Mouse (Mus musculus): ENCODE data around the gene Bicc1. TPM values are rescaled to one million over a fixed set of nuclear protein-coding genes. Genes with fewer than 3 reads are reported as not detected.

Gene Bicc1
- polyA plus RNA-seq, 1 experiment from 2014 or later, result 4.5 TPM

DNA sequence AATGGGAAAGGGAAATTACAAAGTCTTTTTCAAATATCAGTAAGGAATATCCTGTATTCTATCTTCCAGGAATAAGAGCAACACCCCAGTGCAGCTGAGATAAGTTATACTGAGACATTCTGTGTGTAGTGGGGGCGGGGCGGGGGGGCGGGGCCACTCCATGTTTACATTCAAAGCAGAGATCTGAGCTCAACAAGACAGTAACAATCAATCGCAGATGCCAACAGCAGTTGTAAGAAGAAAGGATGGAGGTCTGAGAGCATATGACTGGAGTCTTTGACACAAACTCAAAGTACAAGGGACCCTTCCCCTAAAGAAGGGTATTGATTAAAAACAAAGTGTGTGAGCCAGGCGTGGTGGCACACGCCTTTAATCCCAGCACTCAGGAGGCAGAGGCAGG lies 54.7 kb downstream of the Bicc1 start:
- H3K9me3 ChIP-seq (replicated peaks), result no peaks in the 10 kb centered on the region
- H3K36me3 ChIP-seq, result no peaks in the 10 kb centered on the region
- no peak for DNase-seq (ENCODE audit: low spot score)
- no peak overlapping the region for H3K4me3 ChIP-seq
- WGBS, result 68% methylated on average over 6 of the region's 6 CpGs
- no peak overlapping the region for H3K27ac ChIP-seq
- H3K4me1 ChIP-seq, result no peaks in the 10 kb centered on the region; the same call in 1 of the 2 replicates
- H3K27me3 ChIP-seq (ENCODE audit: low read depth, poor library complexity, severe bottlenecking), result no peaks in the 10 kb centered on the region

DNA sequence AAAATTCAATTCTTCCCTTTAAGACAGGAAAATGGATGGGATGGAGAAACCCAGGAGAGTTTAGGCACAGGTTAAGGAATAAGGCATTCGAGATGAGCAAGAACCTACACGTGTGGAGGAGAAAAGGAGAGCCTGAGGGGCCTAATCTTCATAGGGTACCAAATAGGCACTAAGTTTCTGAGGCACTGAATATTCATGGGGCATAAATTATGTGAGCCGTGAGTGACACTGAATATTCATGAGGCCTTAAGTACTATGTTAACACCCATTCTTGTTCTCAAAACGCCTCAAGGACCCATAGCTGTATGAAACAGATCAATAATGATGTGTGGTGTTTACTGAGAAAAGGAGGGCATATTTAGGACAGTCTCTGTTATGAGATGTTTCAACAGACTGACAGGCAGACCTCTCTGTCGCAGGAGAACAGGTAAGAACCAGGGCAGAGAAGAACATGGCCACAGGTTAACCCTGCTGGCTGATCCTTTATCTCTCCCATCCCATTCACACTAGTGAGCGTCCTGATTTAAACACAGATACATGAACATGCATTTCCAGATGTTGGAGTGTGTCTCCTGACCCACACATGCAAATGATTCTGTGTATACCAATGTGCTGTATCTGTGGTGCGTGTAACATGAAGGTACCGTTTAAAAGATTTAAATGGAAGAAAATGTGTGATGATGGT lies 58.5 kb downstream of the Bicc1 start:
- no peak overlapping the region for H3K27ac ChIP-seq
- H3K4me1 ChIP-seq, result peaks cover 4% of the 10 kb centered on the region; the same call in 1 of the 2 replicates
- DNase-seq (ENCODE audit: low spot score), result no peak
- WGBS, result 85% methylated on average over 8 of the region's 8 CpGs
- no peaks in the 10 kb centered on the region for H3K9me3 ChIP-seq (replicated peaks)
- no peaks in the 10 kb centered on the region for H3K27me3 ChIP-seq (ENCODE audit: low read depth, poor library complexity, severe bottlenecking)
- no peaks in the 10 kb centered on the region for H3K36me3 ChIP-seq
- H3K4me3 ChIP-seq, result no peak overlapping the region

DNA sequence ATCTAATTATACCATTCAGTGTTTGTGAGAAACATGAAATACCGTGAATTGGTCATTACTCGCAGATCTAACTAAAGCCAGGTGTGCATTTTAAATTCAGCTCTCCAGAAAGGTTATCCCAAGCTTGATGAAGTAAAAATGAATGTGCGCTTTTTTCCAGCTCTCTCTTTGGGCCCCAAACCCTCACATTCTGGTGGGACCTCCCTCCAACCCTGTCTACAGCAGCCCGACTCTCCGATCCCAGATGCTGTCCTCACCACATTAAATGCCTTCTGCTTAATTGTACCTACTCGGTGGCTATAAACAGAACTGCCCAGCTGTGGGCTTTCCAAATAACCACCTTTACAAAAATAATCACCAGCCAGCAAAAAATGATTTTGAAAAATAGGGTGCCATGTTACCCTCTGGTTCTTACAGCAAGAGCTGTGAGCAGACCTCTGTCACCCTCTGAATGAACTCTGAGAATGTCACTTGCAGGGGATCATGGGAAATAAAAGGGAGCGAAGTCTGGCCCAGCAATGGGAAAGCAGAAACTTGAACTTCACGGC lies 64.7 kb downstream of the Bicc1 start:
- DNase-seq (ENCODE audit: low spot score), result peak; percentile 33
- 63% methylated on average over 8 of the region's 8 CpGs for WGBS

DNA sequence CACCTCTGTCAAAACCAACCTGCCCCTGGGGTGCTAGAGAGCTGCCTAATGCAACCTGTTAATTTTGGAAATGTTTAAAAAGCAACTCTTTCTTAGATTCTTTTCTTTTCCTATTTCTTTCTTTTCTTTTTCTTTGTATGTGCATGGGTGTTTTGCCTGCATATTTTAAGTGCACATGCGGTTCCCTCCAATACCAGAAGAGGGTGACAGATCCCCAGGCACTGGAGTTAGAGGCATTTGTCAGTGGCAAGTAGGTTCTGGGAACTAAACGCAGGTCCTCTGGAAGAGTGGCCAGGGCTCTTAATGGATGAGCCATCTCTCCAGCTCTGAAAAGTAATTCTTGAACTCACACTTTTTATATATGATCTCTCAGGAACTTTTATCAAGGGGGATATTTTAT lies 66.2 kb downstream of the Bicc1 start:
- H3K27me3 ChIP-seq (ENCODE audit: low read depth, poor library complexity, severe bottlenecking), result no peaks in the 10 kb centered on the region
- no peak overlapping the region for H3K27ac ChIP-seq
- DNase-seq (ENCODE audit: low spot score), result no peak
- H3K9me3 ChIP-seq (replicated peaks), result no peaks in the 10 kb centered on the region
- 90% methylated on average over 2 of the region's 2 CpGs for WGBS
- peaks cover 27% of the 10 kb centered on the region for H3K4me1 ChIP-seq
- H3K4me3 ChIP-seq, result no peak overlapping the region
- no peaks in the 10 kb centered on the region for H3K36me3 ChIP-seq

More for the DNA sequence above, 64.7 kb downstream of the Bicc1 start:
- H3K27me3 ChIP-seq (ENCODE audit: low read depth, poor library complexity, severe bottlenecking), result no peaks in the 10 kb centered on the region
- H3K36me3 ChIP-seq, result no peaks in the 10 kb centered on the region
- peaks cover 31% of the 10 kb centered on the region for H3K4me1 ChIP-seq
- no peak overlapping the region for H3K4me3 ChIP-seq
- peak overlapping the region; percentile 61; the same call in 1 of the 2 replicates for H3K27ac ChIP-seq
- no peaks in the 10 kb centered on the region for H3K9me3 ChIP-seq (replicated peaks)

- H3K9me3 ChIP-seq (replicated peaks), result no peaks in the 10 kb centered on the region
- H3K36me3 ChIP-seq, result no peaks in the 10 kb centered on the region
- no peak for DNase-seq (ENCODE audit: low spot score)
- H3K27ac ChIP-seq, result no peak overlapping the region
- H3K4me3 ChIP-seq, result no peak overlapping the region
- H3K27me3 ChIP-seq (ENCODE audit: low read depth, poor library complexity, severe bottlenecking), result no peaks in the 10 kb centered on the region
- H3K4me1 ChIP-seq, result peaks cover 13% of the 10 kb centered on the region; the same call in 1 of the 2 replicates
- 92% methylated on average over 4 of the region's 4 CpGs for WGBS
Observed at GRCm38 (mm10) chr10:71087359-71087716, 72.2 kb downstream of the Bicc1 start.

DNA sequence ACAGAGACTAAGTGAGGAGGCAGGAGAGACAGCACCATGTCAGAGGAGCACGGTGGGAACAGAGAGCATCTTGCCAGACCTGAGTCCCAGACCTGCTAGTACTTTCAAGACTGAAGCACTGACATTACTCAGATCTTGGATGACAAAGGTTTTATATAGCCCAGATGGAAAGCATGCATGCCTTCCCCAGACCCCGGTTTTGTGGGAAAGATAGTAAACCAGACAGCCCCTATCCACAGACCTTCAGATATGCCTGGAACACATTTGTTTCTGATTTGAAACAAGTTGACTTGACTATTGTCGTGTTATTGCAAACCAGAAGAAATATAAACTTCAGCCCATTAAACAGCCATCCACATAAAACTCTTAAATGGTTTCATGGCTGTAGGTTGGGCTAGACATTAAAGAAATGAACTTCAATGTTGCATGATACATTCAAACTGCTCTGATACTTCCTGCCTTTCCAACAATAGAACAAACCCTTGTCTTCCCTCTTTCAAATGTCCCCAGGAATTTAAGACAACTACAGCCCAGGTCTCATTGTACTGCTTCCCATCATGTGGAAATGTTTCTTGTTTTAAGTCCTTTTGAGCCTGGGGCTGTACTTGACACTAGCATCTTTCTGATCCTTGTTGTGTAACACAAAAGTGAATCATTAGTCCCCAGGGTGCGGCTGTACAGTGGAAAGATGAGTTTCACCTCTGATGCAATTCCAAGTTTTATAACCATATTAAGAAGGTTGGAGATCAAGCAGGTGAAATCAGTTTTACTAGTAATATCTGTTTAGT lies 72.7 kb downstream of the Bicc1 start:
- H3K27ac ChIP-seq, result no peak overlapping the region
- H3K4me1 ChIP-seq, result peaks cover 9% of the 10 kb centered on the region; the same call in 1 of the 2 replicates
- WGBS, result 77% methylated on average over 4 of the region's 4 CpGs
- H3K9me3 ChIP-seq (replicated peaks), result no peaks in the 10 kb centered on the region
- no peaks in the 10 kb centered on the region for H3K36me3 ChIP-seq
- H3K4me3 ChIP-seq, result no peak overlapping the region
- no peaks in the 10 kb centered on the region for H3K27me3 ChIP-seq (ENCODE audit: low read depth, poor library complexity, severe bottlenecking)
- DNase-seq (ENCODE audit: low spot score), result no peak

GRCm38 (mm10) chr10:71082986-71083385 lies 76.5 kb downstream of the Bicc1 start:
- no peaks in the 10 kb centered on the region for H3K36me3 ChIP-seq
- H3K4me1 ChIP-seq, result peaks cover 9% of the 10 kb centered on the region; the same call in 1 of the 2 replicates
- 88% methylated on average over 6 of the region's 6 CpGs for WGBS
- no peak overlapping the region for H3K4me3 ChIP-seq
- DNase-seq (ENCODE audit: low spot score), result no peak
- no peak overlapping the region for H3K27ac ChIP-seq
- no peaks in the 10 kb centered on the region for H3K27me3 ChIP-seq (ENCODE audit: low read depth, poor library complexity, severe bottlenecking)
- H3K9me3 ChIP-seq (replicated peaks), result no peaks in the 10 kb centered on the region

GRCm38 (mm10) chr10:71078856-71079255 lies 80.6 kb downstream of the Bicc1 start:
- H3K36me3 ChIP-seq, result no peaks in the 10 kb centered on the region
- 88% methylated on average over 5 of the region's 5 CpGs for WGBS
- H3K27me3 ChIP-seq (ENCODE audit: low read depth, poor library complexity, severe bottlenecking), result no peaks in the 10 kb centered on the region
- no peak for DNase-seq (ENCODE audit: low spot score)
- no peaks in the 10 kb centered on the region for H3K9me3 ChIP-seq (replicated peaks)
- no peak overlapping the region for H3K4me3 ChIP-seq
- no peak overlapping the region for H3K27ac ChIP-seq
- peaks cover 3% of the 10 kb centered on the region; the same call in 1 of the 2 replicates for H3K4me1 ChIP-seq

GRCm38 (mm10) chr10:71065009-71065408 lies 94.5 kb downstream of the Bicc1 start:
- no peak overlapping the region for H3K4me3 ChIP-seq
- 66% methylated on average over 4 of the region's 4 CpGs for WGBS
- H3K27me3 ChIP-seq (ENCODE audit: low read depth, poor library complexity, severe bottlenecking), result no peaks in the 10 kb centered on the region
- no peaks in the 10 kb centered on the region for H3K36me3 ChIP-seq
- peaks cover 11% of the 10 kb centered on the region for H3K4me1 ChIP-seq
- no peaks in the 10 kb centered on the region for H3K9me3 ChIP-seq (replicated peaks)
- DNase-seq (ENCODE audit: low spot score), result no peak
- no peak overlapping the region for H3K27ac ChIP-seq

GRCm38 (mm10) chr10:71064576-71064975 lies 94.9 kb downstream of the Bicc1 start:
- peaks cover 15% of the 10 kb centered on the region for H3K4me1 ChIP-seq
- H3K27me3 ChIP-seq (ENCODE audit: low read depth, poor library complexity, severe bottlenecking), result no peaks in the 10 kb centered on the region
- 95% methylated on average over 6 of the region's 6 CpGs for WGBS
- H3K36me3 ChIP-seq, result no peaks in the 10 kb centered on the region
- no peaks in the 10 kb centered on the region for H3K9me3 ChIP-seq (replicated peaks)
- no peak for DNase-seq (ENCODE audit: low spot score)
- H3K27ac ChIP-seq, result no peak overlapping the region
- H3K4me3 ChIP-seq, result no peak overlapping the region

- Histone ChIP-seq H3K9me3 (replicated peaks) (no peaks in the 10 kb centered on the region), H3K27ac (no peak overlapping the region), H3K4me3 (no peak overlapping the region), H3K36me3 (no peaks in the 10 kb centered on the region), H3K4me1 (peaks cover 37% of the 10 kb centered on the region), H3K27me3 (ENCODE audit: low read depth, poor library complexity, severe bottlenecking) (no peaks in the 10 kb centered on the region)
- 86% methylated on average over 6 of the region's 6 CpGs for WGBS
- DNase-seq (ENCODE audit: low spot score), result no peak
Observed at GRCm38 (mm10) chr10:71062151-71062550, 97.3 kb downstream of the Bicc1 start.

GRCm38 (mm10) chr10:71060269-71060668 lies 99.2 kb downstream of the Bicc1 start:
- Histone ChIP-seq H3K36me3 (no peaks in the 10 kb centered on the region), H3K9me3 (replicated peaks) (no peaks in the 10 kb centered on the region), H3K4me1 (peaks cover 37% of the 10 kb centered on the region), H3K27ac (no peak overlapping the region), H3K27me3 (ENCODE audit: low read depth, poor library complexity, severe bottlenecking) (no peaks in the 10 kb centered on the region), H3K4me3 (no peak overlapping the region)
- peak; percentile 77 for DNase-seq (ENCODE audit: low spot score)
- 23% methylated on average over 2 of the region's 2 CpGs for WGBS

- H3K36me3 ChIP-seq, result no peaks in the 10 kb centered on the region
- H3K27ac ChIP-seq, result peak overlapping the region; percentile 25; the same call in 1 of the 2 replicates
- peaks cover 37% of the 10 kb centered on the region for H3K4me1 ChIP-seq
- no peak overlapping the region for H3K4me3 ChIP-seq
- no peaks in the 10 kb centered on the region for H3K9me3 ChIP-seq (replicated peaks)
- H3K27me3 ChIP-seq (ENCODE audit: low read depth, poor library complexity, severe bottlenecking), result no peaks in the 10 kb centered on the region
- no peak for DNase-seq (ENCODE audit: low spot score)
- WGBS, result 47% methylated on average over 14 of the region's 14 CpGs
Observed at GRCm38 (mm10) chr10:71058616-71059247, 100.8 kb downstream of the Bicc1 start.

All from limb, embryonic 10.5 days (tissue).